Mouse (Mus musculus) urinary bladder, postnatal 36 days (tissue): Measurements from ENCODE around the gene Tnr.

ENCODE experiments used
- DNase-seq, 2 experiments: peaks; one replicate each; pipeline ENCODE4 v3.0.0; 2022; ENCODE audit warnings: low spot score in 2 of 2, mixed read lengths in 1 of 2

Gene Tnr

DNA sequence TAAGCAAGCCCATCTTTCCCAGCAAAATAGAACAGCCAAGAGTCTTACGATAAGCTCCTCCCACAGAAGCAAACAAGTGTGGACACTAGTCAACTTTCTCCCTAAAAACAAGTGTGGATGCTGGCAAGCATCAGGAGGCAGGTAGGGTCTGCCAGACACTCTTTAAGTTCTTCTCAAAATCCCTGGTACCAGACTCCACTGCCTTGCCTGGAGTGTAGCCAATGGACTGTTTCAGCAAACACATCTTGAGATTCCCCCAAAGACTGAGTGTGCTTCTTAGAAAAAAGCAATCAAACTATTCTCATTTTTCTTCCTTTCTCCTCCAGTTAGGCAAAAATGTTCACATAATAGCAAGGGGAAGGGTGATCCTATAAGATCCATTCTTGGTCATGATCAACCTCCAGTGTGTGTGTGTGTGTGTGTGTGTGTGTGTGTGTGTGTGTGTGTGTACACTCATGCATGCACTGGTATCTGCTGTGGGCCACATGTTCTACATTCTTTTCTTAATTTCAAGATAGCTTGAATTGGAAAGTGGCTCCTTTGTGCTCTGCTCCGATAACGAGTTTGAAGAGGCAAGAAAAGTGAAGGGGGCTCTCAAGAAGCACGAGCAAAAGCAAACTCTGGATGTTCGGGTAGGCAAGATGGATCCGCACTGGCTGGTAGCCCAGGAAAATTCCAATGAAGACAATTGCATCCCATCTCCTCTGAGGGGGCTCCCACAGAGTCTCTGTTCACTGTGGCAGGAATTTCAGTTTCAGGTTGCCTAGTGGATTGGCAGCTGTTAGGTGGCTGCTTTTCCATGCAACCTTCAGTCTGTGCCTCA is 346.3 kb downstream of the Tnr start:
- DNase-seq = no peak

DNA sequence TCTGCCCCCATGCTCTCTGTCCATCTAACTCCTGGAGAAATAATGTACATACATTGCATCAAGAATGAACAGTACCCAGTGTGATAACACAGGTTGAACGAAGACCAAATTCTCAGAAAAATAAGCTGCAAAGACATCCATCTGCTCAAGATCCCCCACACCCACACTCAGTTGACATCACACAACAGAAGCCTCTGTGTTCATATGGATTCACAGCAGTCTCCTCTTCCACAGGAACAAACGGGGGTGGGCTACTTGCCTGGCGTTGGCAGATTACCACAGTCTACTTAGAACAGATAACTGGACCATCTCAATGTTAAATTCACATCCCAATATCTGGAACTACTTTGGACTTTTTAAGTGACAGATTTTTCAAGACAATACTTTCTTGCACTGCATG is 349.3 kb downstream of the Tnr start:
- no peak for DNase-seq

DNA sequence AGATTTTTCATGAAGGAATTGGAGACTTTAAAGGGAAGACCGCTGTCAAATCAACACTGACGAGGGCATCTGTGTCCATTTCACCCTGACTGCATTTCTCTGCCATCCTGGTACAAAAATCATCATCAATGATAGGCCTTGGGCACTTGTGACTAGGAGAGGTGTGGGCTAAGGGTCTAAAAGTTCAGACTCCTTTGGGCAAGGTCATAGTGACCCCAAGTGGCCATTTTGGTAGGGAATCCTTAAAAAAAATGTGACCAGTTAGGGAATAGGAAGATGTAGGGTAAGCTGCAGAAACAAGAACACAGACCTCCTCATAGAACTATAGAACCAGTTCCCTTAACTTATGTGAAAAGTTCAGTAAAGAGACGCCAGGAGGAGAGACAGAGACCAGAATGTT is 355.1 kb downstream of the Tnr start:
- no peak for DNase-seq

DNA sequence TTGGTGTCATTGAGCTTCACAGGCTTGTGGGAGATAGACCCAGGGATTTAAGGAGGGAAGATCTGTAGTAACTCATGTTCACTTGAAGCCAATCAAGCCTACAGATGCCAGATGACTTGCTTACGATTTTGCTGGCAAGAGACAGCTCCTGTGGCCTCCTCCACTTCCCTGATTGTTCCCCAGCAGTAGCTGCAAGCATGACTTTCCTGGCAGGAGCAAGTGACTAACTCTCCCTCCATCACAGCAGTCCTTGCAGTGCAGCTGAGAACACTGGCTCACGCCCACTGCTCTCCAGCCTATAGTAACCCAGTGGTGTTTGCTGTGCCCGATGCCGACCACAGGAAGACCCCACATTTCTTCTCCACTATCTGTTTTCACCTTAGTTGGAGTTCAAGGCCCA is 356.3 kb downstream of the Tnr start:
- no peak for DNase-seq

DNA sequence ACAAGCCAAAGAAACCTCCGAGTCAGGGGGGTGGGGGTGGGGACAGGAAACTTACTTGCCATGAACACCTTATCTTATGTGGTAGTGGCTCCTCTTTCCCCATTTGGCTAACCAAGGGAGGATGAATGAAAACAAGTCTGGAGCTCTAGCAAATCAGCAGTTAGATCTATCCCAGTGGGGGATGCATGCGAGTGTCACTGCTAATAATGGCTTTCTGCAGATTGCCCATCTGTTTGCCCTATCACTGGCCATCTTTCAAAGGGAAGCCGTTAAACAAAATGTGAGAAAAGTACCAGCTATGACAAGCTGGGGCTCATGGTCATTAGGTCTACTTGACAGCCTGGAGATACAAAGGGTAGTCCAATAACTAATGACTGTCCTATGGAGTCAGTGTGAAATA is 361.9 kb downstream of the Tnr start:
- DNase-seq = no peak

DNA sequence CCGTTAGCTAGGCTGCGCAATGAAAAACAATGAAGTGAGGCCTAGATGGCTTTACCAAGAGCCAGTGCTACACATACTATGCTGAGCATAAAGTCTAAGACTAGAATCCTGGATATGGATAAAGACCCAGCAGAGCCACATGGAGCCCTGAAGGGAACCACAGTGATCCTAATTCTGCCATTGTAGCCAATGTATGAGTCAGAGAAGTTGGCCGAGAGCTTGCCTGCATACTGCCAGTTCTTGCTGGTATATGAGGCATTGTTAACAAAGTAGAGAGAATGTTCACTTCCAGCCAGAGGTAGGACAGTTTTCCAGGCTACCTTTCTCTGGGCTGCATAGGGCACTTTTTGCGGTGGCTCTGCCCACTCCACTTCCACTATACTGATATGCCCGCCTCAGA is 365.0 kb downstream of the Tnr start:
- DNase-seq = no peak

DNA sequence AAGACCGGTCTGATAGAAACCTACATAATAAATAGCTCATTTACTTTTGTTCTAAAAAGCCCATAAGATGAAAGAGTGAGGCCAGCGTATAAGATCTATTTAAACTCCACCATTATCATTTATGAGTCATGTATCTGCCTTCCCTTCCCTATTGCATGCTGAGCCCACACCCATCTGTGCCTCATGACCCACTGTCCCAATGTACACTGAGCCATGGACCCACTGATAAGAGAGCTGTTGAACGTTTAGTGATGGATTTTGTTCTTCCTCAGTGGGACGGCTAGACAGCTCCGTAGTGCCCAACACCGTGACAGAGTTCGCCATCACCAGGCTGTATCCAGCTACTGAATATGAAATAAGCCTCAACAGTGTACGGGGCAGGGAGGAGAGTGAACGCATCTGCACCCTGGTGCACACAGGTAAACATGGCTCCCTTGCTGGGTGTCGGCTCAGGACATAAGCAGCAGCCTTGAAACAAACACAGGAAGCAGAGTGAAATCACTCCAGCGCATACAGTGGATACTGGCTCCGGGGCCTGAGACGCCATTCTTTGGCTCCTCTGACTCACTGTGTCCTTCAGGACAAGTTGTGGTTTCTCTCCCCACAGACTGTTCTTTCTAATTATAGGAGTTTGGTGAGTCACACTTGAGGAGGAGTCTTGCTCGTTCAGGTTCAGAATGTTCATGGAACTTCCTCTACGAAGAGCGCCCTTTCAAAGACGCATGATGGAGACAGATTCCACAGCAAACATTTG is 365.6 kb downstream of the Tnr start:
- DNase-seq = no peak

DNA sequence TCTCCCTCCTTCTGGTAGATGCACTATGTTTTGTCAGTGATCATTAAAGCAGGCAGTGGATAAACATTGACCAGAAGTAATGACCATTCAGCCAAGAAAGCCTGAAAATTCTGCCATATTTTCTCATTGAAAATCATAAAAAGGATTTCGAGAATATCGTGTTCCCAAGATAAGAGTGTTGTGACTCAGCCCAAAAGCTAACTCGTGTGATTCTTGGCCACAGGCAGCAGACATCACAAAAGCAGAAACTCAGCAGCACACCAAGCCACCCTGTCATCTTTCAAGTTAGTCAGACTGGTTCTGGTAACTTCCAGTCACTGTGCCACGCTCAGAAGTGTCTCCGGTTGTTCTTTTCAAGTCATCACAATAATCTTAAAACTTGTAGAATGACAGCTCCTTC is 367.0 kb downstream of the Tnr start:
- DNase-seq = peak in 1 of 2 experiments; percentile 5

DNA sequence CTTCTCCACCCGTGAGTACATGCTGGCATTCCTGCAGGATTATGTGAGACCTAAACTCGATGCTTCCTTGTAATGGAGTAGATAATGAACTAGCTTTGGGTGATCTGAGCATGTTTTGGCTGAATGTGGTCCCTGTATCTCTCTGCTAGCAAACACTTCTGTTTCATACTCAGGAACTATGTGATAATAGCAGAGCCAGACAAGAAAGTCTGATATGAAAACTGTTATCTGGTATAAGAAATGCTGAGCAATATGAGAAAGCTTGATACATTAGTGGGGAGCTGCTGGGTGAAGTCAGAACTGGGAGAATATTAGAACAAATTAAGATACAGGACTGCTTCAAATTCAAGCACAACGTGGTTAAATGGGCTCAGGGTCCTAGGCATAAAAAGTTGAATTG is 371.5 kb downstream of the Tnr start:
- no peak for DNase-seq

DNA sequence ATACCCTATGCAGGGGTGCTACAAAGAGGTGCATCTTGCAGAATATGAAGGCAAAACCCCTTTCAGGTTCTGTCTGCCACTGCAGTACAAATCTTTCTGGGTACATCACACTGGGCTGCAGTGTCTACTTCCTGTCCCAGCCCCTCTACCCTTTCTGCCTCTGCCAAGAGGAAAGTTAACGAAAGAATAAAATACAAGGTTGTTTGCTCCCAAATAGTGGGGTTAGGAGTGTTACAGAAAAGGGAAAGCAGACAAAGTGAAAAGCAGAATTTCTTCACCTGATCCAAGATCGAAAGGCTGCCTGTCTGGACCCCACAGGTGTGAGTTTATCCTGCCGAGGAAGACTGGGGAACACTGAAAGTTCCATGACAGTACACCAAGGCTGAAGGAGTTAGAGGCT is 376.4 kb downstream of the Tnr start:
- DNase-seq = no peak

DNA sequence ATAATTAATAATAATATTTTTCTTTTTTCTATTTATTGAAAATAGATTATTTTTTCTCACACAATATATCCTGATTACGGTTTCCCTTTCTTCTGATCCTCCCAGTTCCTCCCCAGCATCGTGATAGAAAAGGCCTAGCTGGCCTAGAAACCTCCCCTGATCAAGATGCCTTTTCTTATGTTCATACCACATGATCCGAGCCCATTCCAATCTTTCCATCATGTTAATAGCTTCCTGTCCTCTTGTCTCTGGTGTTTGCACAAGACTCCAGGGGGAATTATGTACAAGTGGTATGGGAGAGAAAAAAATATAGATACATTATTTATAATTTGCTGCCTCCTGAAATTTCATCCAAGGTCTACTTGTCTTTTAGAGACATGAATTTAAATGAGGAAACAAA is 377.1 kb downstream of the Tnr start:
- no peak for DNase-seq

DNA sequence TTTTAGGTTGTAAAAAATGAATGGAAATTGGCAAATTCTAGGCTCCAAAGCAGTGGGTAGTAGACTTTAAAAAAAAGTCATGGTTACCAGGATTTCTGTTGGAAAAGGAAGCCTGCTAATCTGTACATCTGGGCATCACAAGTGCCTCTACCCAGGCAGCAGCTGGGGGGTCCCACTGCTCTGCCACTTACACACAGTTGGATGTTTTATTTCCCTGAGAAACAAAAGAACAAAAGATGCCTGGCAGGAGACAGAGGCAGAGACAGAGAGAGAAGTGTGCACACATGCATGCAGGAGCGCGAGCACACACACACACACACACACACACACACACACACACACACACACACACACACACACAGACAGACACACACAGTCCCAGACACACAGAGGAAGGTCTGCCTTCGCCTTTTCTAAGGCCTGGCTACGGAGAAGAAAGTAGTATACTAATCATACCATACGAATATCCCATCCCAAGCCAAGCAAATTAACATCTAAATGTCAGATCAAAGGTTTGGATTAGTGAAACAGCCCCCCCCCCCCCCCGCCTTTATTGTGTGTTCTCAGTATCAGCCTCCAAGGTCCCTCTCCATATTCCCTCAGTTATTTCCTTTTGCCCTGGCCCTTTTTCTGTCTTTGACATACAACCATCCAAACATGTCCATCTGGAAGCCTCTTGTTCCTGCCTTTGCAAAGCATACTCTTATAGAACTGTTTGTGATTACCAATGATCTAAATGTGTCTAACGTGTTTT is 378.0 kb downstream of the Tnr start:
- no peak for DNase-seq

DNA sequence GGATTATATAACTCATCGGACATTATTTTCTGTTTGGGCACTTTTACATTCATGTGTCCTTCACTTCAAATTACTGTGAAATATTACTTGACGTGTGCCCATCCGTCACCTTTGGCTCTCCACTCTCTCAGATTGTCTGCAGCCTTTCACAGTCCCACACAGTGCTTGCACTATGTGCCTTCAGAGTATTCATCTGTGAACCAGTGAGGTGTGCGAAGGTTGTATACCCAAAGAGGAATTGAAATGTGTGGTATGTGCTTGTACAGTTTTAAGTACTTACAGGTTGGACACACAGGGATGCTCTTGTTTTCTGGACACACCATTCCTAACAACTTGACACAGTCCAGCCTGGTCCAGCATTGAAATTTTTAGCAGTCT is 378.5 kb downstream of the Tnr start:
- DNase-seq = no peak

DNA sequence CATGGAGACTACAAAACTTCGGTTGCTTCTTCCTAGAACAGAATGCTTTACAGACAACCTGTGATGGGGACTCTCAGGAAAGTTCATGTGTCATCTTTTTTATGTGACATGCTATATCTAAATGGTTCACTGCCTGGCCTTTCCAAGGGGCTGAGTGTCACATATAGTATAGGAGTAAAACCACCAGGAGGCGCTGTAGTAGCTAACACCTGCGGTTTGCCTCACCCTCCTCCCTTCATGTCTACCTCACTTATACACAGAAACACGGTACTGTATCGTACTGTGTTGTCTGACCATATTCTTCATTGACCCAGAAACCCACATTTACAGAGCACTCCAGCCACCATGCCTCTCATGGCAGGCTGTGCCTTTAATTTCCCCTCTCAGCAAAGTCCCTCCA is 387.4 kb downstream of the Tnr start:
- DNase-seq = peak; percentile 38 to 48

DNA sequence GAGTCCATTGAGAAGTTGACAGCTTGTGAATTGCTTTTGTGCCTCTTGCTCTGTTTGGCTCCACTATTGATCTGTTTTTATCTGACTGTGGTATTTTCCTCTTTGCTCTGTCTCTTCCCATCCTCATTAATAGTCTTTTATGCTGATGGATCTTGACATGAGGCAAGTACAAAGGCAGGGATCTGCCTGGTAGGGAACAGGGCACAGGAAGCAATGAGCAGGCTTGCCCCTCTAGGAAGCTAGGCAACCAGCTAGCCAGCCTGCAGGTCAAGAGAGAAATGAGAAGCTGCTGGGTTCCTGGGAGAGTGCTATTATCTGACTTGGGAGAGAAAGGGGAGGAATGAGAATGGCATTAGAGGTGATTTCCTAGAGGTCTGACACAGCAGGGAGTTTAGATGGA is 391.2 kb downstream of the Tnr start:
- DNase-seq = no peak

DNA sequence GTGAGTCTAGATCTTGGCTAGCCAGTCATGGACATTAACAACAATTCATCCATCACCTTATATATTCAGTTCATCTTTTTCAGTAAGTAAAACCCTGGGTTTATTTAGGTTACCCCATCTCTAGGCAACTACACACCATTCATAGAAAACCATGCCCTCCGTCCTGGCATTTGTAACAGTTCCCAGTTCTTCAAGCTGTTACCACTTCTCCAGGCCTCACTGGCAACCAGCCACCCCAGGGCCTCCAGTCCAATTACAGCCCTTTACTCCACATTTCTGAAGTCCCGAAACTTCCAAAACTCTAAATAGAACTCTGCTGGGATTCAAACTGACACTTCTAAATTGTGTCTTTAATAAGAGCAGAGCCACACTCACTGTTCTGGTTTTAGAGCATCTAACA is 397.0 kb downstream of the Tnr start:
- peak in 1 of 2 experiments; percentile 31 for DNase-seq

DNA sequence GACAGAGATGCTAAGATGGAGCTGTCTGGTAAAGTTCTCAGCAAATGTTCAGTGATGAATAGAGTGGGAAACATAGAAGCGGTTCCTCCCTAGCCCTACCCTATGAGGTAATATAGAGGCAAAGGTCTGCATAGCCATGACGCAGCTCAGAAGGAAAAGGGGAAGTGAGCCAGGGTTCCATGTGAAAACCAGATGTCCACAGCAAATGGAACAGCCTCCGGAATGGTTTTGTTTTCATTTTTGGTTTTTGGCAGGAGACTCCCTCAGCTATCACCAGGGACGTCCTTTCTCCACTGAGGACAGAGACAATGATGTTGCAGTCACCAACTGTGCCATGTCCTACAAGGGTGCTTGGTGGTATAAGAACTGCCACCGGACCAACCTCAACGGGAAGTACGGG is 399.4 kb downstream of the Tnr start:
- peak in 1 of 2 experiments; percentile 23 for DNase-seq

DNA sequence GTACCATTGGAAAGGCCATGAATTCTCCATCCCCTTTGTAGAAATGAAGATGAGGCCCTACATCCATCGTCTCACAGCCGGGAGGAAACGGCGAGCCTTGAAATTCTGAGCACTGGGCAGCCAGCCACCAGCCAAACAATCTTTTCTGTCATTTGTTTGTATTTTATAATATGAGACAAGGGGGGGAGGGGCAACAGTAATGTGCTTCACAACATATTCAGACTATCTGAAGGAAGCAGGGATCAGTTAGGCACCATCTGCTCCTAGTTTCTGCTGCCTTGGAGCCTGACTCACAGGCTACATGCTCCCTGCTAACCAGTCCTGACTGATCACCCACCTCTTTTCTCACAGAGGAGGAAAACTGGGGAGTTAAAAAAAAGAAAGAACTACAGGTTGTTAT is 400.5 kb downstream of the Tnr start:
- DNase-seq = no peak

DNA sequence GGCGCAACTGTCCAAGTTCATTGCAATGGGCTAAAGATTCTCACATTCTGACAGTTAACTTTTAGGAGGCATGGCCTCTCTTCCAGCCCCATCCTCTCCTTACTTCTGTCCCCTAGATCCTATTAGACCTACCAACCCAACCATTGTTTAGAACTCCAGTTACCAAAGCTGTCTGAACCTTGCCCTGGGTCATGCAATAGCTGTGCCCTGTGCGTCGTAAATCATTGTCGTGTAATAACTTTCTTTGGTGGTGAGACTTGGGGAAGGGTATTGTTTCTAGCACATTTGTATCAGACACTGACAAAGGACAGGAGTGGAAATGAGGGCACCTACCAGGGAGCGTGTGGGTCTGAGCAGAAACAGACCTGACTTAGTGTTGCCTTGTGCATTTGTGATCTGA is 401.1 kb downstream of the Tnr start:
- no peak for DNase-seq

DNA sequence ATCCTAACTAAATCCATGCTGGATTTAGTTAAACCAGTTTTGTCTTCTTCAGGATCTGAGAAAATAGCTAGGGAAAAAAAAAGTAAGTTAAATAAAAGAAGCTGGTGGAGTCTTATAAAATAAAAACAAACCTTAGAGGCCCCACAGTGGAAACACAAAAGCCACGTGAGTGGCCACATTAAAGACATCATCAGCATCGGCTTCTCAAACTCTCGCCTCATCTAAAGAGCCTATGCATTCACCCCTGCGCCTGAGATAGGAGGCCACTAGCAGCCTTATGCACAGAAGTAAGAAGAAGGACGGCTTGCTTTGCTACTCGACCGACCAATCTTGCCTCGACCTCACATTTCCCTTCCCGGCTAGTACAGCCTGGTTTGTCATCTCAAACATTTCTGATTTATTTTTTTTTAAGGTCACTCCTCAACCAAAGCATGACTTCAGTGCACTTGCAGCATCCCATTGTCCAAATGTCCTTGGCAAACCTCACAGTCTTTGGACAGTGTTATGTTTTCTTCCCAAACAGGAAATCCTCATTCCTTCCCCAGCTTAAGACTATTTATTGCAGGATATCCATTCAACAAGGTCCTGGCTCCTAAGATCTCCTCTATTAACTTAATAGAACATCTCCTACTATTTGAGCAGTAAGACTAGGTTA is 405.2 kb downstream of the Tnr start:
- no peak for DNase-seq

DNA sequence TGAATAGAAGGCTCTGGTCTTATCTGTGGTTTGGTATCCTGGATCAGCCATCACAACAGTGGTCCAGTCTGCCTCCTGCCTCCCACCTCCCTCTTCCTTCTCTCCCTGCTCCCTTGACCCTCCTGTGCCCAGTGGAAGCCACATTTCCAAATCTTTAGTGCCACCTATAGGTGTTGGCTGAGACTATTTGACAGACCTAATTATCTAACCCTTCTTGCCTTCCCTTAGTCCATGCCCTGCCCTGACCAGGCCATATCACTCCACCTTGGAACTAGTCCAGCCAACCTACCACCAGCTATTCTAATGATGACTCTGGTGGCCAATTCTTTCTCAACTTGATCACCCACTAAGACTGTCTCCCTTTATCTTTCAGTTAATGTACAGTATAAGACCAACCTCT is 408.5 kb downstream of the Tnr start:
- DNase-seq = no peak

DNA sequence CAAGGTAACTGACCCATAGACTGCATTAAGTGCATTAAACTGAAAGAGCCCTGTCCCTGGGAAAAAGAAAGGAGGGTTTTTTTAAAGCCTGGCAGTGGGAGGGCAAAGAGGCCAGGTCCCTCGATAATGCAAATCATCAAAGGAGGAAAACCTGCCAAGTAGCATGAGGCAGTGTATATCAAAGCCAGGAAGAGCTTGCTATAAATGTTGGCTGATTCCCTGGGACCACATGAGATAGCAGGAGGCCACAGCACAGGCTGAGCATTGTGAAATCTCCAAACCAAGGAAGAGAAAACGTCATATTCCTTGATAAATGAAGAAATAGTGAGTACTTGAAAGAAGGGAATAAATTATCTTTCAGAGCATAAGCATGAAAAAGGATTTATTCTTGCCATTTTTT is 409.0 kb downstream of the Tnr start:
- DNase-seq = no peak
